Mouse (Mus musculus) MEL-GATA-1-ER (cell line): ENCODE measurements around the gene Vps8.

Experiments
- DNase-seq: peaks from one replicate; pipeline ENCODE4 v3.0.0-alpha.2; 2012; ENCODE audit warnings: low read depth; ENCODE audit errors: extremely low read depth

The Vps8 gene

DNA sequence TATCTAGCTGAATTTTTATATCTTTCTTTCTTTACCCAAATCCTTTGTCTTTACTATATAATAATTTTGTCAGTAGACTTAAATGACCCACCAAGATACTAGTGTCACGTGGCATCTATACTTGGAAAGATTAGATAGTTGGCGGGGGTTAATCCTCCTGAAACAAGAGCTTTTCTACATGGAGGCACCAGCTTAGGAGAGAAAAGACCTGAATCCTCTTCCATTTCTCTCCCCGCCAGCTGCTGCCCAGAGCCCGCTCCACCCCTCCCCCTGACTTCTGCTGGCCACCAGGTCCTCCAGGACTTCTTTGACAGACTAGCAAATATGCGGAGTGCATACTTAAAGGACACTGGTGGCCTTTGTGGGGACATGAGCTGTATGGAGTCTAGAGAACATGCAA, 124.5 kb downstream of the Vps8 start:
- no peak for DNase-seq

DNA sequence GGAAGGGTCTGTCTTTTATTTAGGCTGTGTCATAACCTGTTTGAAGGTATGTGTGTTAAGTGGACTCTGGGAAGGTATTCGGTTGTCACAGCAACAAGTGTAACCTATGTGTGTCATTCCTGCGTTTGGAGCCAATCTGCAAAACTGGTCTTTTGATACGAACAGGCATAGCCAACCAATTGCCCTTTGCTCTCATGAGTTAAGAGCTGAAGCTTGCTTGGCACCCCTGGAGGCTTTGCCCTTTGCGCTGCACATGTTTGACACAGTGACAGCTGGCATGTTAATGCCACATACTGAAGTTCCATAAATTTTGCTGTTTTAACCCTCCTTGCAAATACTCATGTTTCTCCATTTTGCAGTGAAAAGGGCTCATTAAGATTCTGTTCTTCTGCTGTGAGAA, 126.8 kb downstream of the Vps8 start:
- no peak for DNase-seq

DNA sequence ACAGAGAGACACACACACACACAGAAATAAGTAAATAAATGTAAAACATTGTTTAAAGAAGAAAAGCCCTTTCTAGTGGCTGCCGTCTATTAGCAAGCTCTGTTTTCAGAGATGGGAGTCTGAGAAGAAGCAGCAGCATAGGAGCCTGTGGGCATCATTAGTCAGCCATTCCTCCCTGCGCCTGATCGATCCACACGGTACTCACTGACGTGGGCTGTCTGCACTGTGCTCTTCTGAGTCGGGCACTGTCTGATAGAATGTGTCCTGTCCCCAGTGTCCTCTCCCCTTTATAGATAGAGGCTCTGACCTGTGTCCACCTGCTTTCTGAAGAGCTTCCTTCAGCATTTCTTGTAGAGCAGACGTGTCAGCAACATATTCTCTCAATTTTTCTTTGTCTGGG, 127.5 kb downstream of the Vps8 start:
- no peak for DNase-seq

DNA sequence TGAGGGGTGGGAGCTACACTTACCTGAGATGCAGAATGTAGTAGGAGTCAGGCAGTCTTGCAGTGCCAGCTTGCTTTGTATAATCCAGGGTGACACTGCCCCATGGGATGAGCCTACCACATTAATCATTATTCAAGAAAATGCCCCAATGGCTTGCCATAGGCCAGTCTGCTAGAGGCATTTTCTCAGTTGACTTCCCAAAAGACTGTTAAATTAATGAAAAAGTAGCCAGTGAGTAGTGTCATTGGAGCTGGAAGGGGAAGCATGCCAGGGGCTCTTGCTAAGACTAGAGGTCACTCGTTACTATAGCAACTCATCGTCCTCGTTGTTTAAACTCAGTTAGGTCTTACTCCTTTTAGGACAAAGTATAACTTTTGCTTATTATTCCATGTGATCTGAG, 130.6 kb downstream of the Vps8 start:
- no peak for DNase-seq

DNA sequence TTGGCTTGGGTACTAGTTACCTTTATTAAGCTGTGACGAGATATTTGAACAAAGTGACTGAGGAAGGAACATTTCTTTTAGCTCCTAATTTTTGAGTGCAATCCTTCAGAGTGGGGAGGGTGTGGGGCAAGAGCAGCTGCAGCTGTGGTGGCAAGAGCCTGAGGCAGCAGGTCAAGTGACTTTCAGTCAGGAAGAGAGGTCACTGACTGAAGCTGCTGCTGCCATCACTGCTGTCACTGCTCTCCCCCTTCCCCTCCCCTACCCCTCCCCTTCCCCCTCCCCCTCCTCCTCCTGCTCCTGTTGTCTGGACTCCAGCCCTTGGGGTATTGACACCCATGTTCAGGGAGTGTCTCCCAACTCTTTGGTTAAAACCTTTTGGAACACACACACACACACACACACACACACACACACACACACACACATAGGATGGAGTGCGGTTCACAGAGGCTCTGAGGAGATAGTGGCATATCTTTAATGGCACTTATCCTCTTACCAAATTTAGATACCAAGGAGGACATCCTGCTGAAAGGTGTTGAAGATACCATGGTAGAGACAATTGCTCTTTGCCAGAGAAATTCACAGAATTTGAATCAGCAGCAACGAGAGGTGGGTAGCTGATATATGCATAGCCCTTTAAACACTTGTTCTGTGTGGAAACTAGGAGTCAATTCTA, 139.8 kb downstream of the Vps8 start:
- no peak for DNase-seq

DNA sequence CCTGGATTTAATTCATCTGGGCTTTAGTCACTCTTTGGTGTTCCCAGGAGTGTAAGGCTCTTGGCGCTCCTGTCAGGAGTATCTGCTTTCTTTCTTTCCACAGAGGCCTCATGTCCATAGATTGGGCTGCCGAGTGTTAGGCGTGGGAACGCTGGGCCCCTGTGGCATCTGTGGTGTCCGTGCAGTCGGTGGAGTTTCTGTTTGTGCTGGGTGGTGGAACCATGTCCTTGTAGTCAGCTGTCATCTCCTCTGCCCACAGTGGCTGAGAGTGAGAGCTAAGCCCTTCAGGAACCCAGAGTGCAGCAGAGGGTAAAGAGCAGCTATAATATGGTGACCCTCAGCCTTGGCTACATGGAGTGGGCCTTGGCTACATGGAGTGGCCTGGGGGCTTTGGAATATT, 140.4 kb downstream of the Vps8 start:
- DNase-seq, result no peak

DNA sequence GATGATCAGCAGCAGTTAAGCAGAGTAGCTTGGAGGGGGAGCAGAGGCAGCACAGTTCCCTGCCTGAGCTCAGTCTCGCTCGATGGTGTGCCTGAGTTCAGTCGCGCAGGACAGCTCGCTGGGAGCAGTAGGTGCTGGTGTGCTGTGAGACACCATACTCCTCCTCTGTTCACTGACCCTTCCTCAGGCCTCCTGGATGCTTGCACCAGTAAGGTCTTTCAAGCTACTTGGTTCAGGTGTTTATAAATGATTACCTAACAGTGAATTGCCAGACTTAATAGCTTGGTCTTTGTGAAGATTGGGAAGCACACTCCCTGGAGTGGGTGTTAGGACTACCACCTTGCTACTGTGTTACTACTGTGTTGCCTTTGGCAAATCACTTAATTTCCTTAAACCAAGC, 144.2 kb downstream of the Vps8 start:
- no peak for DNase-seq

DNA sequence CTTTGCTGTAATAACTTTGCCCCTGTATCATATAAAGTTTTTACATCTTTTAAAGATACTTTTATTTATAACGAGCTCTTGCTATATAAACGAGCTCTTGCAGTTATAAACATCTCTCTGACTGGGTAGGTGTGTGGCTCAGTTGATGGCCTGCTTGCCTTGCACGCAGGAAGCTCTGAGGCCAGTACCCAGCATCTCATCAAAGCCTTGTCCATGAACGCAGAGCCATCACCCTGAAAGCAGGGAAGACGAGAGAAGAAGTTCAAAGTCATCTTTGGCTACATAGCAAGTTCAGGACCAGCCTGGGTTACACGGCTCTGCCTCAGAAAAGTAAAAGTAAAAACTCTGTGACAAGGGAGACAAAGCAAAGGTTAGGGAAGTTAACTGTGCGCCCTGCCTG, 147.0 kb downstream of the Vps8 start:
- no peak for DNase-seq

DNA sequence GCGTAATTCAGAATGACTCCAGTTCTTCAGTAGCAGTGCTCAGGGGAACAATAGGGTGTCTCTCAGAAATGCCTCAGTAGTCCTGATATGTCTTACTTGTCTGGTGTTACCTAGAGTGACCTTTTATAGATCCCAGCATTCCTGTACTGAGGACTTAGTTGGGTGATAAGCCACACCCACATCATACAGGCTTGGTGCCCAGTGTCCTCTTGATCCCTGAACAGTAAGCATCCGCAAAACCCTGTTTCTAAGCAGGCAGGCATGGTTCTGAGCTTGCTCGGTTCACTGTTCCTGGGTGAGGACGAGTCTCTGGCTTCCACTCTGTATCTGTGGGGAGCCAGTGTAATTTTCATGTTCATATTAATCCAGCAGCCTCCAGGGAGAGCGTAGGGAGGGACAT, 147.9 kb downstream of the Vps8 start:
- DNase-seq, result no peak

DNA sequence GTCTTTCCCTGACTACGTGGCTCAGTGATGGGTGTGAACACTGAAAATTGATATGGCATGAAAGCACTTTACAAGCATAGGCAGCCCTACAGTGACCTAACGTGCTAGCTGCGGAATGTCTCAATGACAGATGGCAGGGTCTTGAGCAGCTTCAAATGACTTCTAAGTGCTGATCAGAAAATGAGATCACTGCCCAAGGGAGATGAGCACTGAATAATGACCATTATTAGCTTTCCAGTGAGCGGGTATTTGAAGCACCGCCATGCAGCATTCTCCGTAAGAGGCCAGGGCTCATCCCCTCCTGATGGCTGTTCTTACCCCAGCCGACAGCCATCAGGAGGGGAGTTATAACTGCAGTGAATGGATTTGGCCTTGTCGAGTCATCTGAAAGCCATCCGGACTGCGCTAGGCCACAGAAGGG, 153.1 kb downstream of the Vps8 start:
- no peak for DNase-seq

DNA sequence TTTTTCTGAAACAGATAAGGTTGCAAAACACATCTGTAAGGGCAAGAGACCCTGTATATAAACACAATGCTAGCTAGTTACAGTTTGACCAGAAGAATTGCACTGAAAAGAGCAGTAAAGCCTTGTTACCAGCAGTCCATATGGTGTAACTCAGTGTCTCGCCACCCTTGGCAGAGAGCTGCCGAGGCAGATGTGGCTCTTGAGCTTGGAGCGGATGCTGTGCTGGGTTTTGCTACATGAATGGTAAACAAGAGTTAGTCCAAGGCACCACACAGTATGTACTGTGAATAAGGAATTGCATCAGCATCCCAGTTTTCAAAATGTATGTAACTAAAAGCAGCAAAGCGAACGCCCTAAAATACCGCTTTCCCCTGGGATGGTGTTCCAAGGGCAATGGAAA, 166.2 kb downstream of the Vps8 start:
- DNase-seq, result no peak

DNA sequence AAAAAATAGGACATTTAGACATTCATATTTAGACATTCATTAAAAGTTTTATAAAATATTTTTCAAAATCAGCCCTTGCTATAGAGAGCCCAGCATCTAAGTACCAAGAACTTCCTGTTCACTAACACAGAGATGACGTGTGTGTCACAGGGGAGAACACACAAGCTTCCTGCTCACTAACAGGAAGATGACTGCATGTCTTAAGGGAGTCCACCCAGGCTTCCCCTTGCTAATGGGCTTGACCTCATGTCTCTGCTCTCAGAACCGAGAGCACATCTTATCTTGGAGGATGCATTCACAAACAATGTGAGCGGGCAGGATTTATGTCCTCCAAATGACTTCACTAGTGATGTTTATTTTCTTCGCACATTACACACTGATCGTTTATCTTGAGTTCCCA, 167.9 kb downstream of the Vps8 start:
- no peak for DNase-seq

DNA sequence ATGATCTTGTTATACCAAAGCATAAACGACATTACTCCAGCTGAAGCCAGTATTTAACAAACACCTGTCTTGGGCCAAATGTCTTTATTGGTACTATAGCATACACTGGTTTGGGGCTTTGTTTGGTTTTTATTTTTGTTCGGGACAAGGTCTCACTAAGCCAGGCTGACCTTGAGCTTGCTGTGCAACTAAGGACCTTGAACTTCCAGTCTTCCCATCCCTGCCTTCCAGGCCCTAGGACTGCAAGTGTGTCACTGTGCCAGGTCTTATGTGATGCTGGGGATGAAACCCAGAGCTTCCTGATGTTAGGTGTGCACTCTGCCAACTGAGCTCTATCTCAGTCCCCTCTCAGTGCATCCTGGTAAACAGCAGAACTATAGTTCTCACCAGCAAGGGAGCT, 168.6 kb downstream of the Vps8 start:
- DNase-seq, result no peak

DNA sequence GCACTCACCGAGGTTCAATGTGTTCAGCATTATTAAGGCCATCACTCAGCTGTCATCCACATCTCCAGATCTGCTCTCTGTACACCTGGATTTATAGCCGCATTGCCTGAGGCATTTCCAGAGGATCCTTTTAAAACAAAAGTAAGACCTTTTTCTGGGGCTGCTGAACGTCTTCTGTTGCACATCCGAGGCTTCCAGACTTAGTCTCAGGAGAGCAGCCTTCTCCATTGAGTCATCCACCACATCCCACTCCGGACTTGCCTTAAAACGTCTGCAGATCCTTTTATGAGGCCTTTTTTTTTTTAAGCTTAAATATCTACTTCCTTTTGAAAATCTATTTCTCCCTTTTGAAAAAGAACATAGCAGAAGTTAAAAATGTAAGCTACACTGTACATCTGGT, 172.6 kb downstream of the Vps8 start:
- no peak for DNase-seq

DNA sequence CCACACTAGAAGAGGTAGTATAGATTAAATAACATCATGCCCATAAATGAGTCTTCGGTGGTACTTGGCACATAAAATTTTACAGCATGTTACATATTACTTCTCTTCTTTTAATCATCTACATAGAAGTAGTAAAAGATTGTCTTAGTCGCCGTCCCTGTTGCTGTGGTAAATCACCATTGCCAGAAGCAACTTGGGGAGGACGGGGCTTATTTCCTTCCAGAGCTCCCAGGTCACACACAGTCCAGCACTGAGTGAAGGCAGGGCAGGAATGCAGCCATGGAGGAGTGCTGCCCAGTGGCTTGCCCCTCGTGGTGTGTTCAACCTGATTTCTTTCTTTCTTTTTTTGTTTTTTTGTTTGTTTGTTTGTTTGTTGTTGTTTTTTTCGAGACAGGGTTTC, 181.4 kb downstream of the Vps8 start:
- DNase-seq, result no peak

DNA sequence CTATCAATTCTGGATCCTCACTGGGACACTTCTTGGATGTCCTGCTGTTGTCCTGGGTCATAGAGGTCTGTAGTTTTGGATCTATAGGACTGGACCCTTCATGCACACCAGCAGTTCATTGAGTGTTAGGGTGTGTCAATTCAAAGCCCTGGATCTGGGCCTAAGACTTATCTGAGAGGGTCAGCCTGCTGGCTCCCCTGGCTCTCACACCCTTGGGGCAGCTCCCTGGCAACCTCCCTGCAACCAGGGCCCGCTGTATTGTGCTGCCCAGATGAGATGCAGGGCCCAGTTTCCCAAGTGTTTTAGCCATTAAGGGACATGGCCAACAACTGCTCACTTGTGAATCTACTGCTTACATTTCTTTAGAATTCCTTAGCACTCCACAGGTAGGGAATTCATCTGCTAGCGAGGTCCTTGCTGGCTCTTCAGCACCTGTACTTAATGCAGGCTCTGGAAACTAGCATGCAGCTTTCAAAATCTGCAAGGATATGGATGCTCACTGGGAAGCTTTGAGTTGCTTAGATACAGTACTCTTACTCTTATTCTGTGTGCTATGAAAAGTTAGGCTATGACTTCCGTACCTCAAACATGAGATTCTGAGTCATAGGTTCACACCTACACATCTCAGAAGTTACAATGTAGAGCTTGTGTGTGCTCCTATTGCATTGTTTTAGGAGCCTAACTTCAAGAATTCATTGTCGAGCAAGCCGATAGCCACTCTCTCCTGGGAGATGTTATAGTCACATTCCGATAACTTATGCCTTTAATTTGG, 183.5 kb downstream of the Vps8 start:
- no peak for DNase-seq

DNA sequence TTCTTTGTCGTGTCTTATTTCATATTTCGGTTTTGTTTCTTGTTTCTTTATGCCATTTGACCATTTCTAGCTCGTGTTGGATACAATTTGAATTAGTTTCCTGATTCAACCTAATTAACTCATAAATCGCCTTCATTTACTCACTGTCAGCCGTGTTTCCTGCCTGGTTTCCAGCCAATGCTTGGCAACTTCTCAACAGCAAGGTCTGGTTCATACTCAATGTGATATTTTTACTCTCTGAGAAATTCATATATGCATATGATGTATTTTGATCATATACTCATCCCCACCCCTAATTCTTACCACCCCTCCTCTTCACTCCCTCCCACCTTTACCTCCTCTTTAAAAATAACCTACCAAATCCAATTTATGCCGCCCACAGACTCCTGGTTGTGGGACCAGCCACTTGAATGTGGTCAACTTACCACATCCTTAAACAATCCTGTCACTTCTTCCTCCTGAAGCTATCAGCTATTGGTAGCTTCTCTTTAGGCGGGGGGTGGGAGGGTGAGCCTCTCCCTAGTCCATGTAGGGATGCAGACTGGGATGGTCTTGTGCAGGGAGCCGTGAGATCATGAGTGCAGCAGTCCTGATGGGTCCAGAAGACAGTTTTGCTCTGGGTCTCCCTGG, 184.2 kb downstream of the Vps8 start:
- DNase-seq, result no peak

DNA sequence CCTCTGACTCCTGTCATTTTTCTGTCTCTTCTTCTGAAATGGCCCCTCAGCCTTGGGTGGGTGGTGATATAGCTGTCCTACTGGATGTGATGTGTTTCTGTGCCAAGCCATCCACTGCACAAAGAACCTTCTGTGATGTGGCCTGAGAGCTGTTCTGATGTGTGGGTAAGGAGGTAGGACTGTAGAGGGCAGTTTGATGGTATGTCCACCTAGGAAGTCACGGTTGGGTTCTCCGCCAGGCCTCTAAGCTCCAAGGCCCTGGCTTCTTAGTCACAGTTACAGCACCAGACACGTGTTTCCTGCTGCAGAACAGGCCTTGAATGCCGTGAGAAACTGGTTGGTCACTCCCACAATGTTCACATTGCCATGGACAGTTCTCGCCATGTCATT, 184.7 kb downstream of the Vps8 start:
- no peak for DNase-seq

DNA sequence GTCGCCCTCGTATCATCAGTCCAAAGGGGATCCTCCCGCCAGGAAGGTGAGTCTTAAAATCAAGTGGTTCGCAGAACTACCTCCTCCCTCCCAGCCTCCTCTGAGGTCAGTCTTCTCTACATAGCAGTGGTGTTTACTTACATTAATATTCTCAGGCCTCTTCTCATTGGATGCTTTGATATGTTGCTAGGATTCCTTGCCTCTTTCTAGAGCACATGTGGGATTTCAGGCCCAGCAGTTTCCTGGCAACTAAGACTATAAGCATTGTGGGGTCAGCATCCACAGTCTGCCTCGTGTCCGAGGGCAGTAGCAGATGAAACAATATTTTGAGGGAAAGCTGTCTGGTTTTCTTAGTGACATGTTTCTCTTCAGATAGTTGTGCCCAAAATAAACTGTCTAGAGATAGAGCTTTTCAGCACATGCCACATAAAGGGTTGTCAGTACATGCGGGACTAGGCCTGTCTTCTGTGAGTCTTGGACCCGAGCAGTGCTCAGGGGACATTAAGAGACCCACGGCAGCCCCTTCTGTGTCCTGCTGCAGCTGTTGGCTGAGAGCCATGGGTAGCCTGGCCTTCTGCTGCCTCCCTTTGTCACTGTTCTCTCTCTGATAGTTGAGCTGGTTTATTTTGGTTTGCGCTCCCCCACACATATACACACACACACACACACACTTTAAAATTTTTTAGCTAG, 185.4 kb downstream of the Vps8 start:
- no peak for DNase-seq

DNA sequence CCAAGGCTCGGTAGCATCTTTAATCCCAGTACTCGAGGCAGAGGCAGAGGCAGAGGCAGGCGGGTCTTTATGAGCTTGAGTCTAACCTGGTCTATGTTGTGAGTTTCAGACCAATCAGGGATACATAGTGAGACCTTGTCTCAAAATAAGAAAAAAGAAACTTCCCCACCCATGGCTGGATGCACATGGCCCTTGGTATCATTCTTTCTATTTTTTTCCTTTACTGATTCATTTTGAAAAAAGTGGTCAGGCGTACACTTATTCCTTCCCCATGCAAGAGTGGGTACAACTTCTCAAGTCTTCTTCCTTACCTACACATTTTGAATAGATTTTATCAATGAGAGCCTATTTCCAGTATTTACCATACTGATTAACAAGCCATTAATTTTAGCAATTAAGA, 187.6 kb downstream of the Vps8 start:
- DNase-seq, result no peak

DNA sequence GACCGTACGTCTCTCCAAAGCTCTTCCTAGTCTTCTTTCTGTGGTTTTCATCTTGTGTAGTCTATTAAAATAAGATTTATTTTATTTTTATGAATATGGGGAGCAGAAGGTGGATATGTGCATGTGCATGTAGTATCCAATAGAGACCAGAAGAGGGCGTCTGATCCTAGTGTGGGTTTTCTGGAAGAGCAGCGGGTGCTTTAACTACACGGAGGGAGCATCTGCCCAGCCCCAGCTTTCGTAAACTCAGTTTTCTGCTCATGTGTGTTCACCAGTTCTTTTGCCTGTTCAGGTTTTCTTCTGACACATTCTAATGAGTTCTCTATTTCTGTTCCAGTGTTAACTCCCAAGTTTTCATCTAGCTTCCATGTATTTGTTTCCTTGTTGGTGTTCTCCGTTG, 192.9 kb downstream of the Vps8 start:
- no peak for DNase-seq

DNA sequence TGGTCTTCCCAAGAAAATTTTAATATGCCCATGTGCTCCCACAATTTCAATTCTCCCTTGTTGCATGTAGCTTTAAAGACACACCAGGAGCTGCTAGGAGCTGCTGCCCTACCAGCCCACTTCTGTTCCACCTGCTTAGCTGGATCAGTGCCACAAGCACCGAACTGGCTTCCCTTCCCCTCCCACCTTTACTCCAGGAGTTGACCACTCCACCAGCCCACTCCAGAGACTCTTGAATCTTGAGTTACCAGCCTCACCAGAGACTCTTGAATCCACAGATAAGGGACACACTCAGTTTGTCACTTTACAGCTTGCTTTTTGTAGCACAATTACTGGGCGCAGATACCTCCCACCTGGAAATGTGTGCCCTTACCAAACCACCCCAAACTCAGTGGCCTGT, 197.7 kb downstream of the Vps8 start:
- no peak for DNase-seq
